Mouse (Mus musculus): Measurements from ENCODE around the gene Btnl10. TPM values are rescaled to one million over a fixed set of nuclear protein-coding genes. Genes with fewer than 3 reads are reported as not detected.
"Not testable (repeated sequence)": the region's sequence is repeated elsewhere in the genome, so short reads cannot be mapped to it uniquely, and the experiment has no call there.

The Btnl10 gene
- total RNA-seq, 2 experiments from 2014 or later: not detected

- peak overlapping the region; percentile 63 for H3K4me3 ChIP-seq
- no peak for TF ChIP-seq CTCF (conservative IDR thresholded peaks at IDR 0.05)
These were observed 21.4 kb downstream of the Btnl10 start for GRCm38 (mm10) chr11:58939088-58939439.

GRCm38 (mm10) chr11:58944136-58944535 lies 26.4 kb downstream of the Btnl10 start:
- DNase-seq (ENCODE audit: low spot score in 2 of 2): no peak
- H3K4me3 ChIP-seq: no peak overlapping the region
- no peak for TF ChIP-seq CTCF (conservative IDR thresholded peaks at IDR 0.05)
- H3K27ac ChIP-seq: no peak overlapping the region

More at GRCm38 (mm10) chr11:58939088-58939439, 21.4 kb downstream of the Btnl10 start:
- peak overlapping the region; percentile 98 for H3K27ac ChIP-seq
- DNase-seq (ENCODE audit: low spot score in 2 of 2): no peak

- no peak for DNase-seq (ENCODE audit: low spot score in 2 of 2)
- no peak for TF ChIP-seq CTCF (conservative IDR thresholded peaks at IDR 0.05)
- H3K4me3 ChIP-seq: peak overlapping the region; percentile 77; the same call in 1 of the 2 replicates
- peak overlapping the region; percentile 95 for H3K27ac ChIP-seq
These were observed 29.6 kb downstream of the Btnl10 start for GRCm38 (mm10) chr11:58947306-58947705.

GRCm38 (mm10) chr11:58947798-58948528 lies 30.3 kb downstream of the Btnl10 start:
- no peak for TF ChIP-seq CTCF (conservative IDR thresholded peaks at IDR 0.05)
- peak overlapping the region; percentile 77 for H3K4me3 ChIP-seq
- peak in 1 of 2 experiments; percentile 28 for DNase-seq (ENCODE audit: low spot score in 2 of 2)
- peak overlapping the region; percentile 95 for H3K27ac ChIP-seq

GRCm38 (mm10) chr11:58948542-58949479 lies 31.1 kb downstream of the Btnl10 start, which contains the start of gene Hist3h2ba:
Hist3h2ba (plus strand) TSS chr11:58948920.
- DNase-seq (ENCODE audit: low spot score in 2 of 2): peak; percentile 74 to 92
- peak within 1 kb of the TSS; percentile 77 for H3K4me3 ChIP-seq
- no peak for TF ChIP-seq CTCF (conservative IDR thresholded peaks at IDR 0.05)
- H3K27ac ChIP-seq: peak within 1 kb of the TSS; percentile 98

- peak; percentile 69 to 77 for DNase-seq (ENCODE audit: low spot score in 2 of 2)
- Histone ChIP-seq H3K4me3 (peak overlapping the region; percentile 77), H3K27ac (peak overlapping the region; percentile 98)
- TF ChIP-seq CTCF (conservative IDR thresholded peaks at IDR 0.05): no peak
These were observed 32.0 kb downstream of the Btnl10 start for GRCm38 (mm10) chr11:58949480-58950431.

GRCm38 (mm10) chr11:58951210-58951609 lies 33.5 kb downstream of the Btnl10 start:
- no peak for DNase-seq (ENCODE audit: low spot score in 2 of 2)
- Histone ChIP-seq H3K4me3 (no peak overlapping the region), H3K27ac (peak overlapping the region; percentile 98; the same call in 1 of the 2 replicates)
- no peak for TF ChIP-seq CTCF (conservative IDR thresholded peaks at IDR 0.05)

GRCm38 (mm10) chr11:58953351-58954169 lies 35.9 kb downstream of the Btnl10 start:
- peak; percentile 37; the same call in 1 of the 2 replicates for TF ChIP-seq CTCF (conservative IDR thresholded peaks at IDR 0.05)
- Histone ChIP-seq H3K27ac (peak overlapping the region; percentile 98), H3K4me3 (peak overlapping the region; percentile 87)
- no peak for DNase-seq (ENCODE audit: low spot score in 2 of 2)

GRCm38 (mm10) chr11:58954170-58954419 lies 36.4 kb downstream of the Btnl10 start:
- Histone ChIP-seq H3K27ac (peak overlapping the region; percentile 98), H3K4me3 (peak overlapping the region; percentile 87)
- not testable (repeated sequence) for DNase-seq (ENCODE audit: low spot score in 2 of 2)

- TF ChIP-seq CTCF (conservative IDR thresholded peaks at IDR 0.05): peak; percentile 80
- peak; percentile 86 to 98 for DNase-seq (ENCODE audit: low spot score in 2 of 2)
- Histone ChIP-seq H3K4me3 (peak within 1 kb of the TSS; percentile 87), H3K27ac (peak within 1 kb of the TSS; percentile 98)
These were observed 36.9 kb downstream of the Btnl10 start, which contains the start of the genes Hist3h2a and Trim17 for GRCm38 (mm10) chr11:58954420-58955142. Hist3h2a (plus strand) TSS chr11:58954685. Trim17 (plus strand) TSS chr11:58954685.
